Mouse (Mus musculus) mouse trophoblast stem cell (cell line): ENCODE data around the gene Ddit4.

Experiments used
- in situ Hi-C, 2 experiments: fragments of 300-500 bp; cut with MseI, MboI; formaldehyde crosslinking; loops; 2 replicates in 1 of 2; 3 replicates in 1 of 2; pipeline ENCODE4 v1.15.1; 2025

Gene Ddit4

GRCm38 (mm10) chr10:59949255-59949648, 2.4 kb downstream of the Ddit4 start:
- in situ Hi-C loops, result no loop called here

- in situ Hi-C loops, result no loop called here
These were observed 3.0 kb downstream of the Ddit4 start for GRCm38 (mm10) chr10:59948363-59949254.

- in situ Hi-C loops, result no loop called here
These were observed 4.1 kb downstream of the Ddit4 start for GRCm38 (mm10) chr10:59947296-59948073.

- in situ Hi-C loops, result no loop called here
These were observed 5.3 kb downstream of the Ddit4 start for GRCm38 (mm10) chr10:59946362-59946761.

- in situ Hi-C loops, result no loop called here
These were observed 6.2 kb downstream of the Ddit4 start for GRCm38 (mm10) chr10:59945416-59945815.

GRCm38 (mm10) chr10:59943421-59943989, 8.1 kb downstream of the Ddit4 start:
- in situ Hi-C loops, result no loop called here

GRCm38 (mm10) chr10:59942847-59943420, 8.7 kb downstream of the Ddit4 start:
- in situ Hi-C loops, result no loop called here

- in situ Hi-C loops, result no loop called here
These were observed 9.3 kb downstream of the Ddit4 start for GRCm38 (mm10) chr10:59942281-59942846.

- in situ Hi-C loops, result no loop called here
These were observed 12.6 kb downstream of the Ddit4 start for GRCm38 (mm10) chr10:59939081-59939480.

GRCm38 (mm10) chr10:59938662-59939061, 13.0 kb downstream of the Ddit4 start:
- in situ Hi-C loops, result no loop called here

- in situ Hi-C loops, result no loop called here
These were observed 15.4 kb downstream of the Ddit4 start for GRCm38 (mm10) chr10:59936058-59936856.

- in situ Hi-C loops, result no loop called here
These were observed 17.6 kb downstream of the Ddit4 start for GRCm38 (mm10) chr10:59934039-59934438.

- in situ Hi-C loops, result no loop called here
These were observed 19.1 kb downstream of the Ddit4 start for GRCm38 (mm10) chr10:59932521-59932920.

GRCm38 (mm10) chr10:59930996-59931395, 20.6 kb downstream of the Ddit4 start:
- in situ Hi-C loops, result no loop called here

- in situ Hi-C loops, result no loop called here
These were observed 22.4 kb downstream of the Ddit4 start for GRCm38 (mm10) chr10:59929205-59929604.

- in situ Hi-C loops, result no loop called here
These were observed 27.3 kb downstream of the Ddit4 start for GRCm38 (mm10) chr10:59924305-59924704.

GRCm38 (mm10) chr10:59923493-59923892, 28.1 kb downstream of the Ddit4 start:
- in situ Hi-C loops, result no loop called here

GRCm38 (mm10) chr10:59920810-59921681, 30.6 kb downstream of the Ddit4 start:
- in situ Hi-C loops, result no loop called here

- in situ Hi-C loops, result no loop called here
These were observed 31.2 kb downstream of the Ddit4 start for GRCm38 (mm10) chr10:59920485-59920809.
